ENCODE assay signal across 13 mouse cellular contexts in the genomic region with DNA sequence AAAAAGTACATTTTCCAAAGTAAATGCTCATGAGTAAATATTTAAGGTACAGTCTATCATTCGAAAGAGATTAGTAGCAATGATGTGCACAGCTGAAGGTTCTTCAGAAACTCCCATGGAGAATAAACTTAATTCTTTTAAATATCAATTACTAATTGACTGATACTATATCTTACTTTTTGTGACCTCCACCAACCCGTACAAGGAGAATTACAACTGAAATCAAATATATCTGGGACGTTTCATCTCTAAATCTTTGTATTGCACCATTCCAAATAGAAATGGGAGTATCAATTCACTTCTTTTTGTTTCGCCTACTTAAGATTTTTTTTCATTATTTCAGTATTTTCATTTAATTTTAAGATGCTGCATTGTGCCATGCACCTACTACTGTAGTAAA. TPM values are rescaled to one million over a fixed set of nuclear protein-coding genes. Genes with fewer than 3 reads are reported as not detected.
DNase-seq lines count a peak whose midpoint lies in the region; ATAC-seq and TF ChIP-seq lines count a peak whose summit lies in the region.
"Not testable (repeated sequence)": the region's sequence is repeated elsewhere in the genome, so short reads cannot be mapped to it uniquely, and the experiment has no call there.
"Had no signal": no experiment of that assay in that cellular context is flagged by ENCODE, and none has a peak within 500 bp of the region (broad histone marks: within the 10 kb centered on the region; RNA-seq: fewer than 3 reads in every experiment).

Gene Amy2a3, minus strand, starts transcription at position 101 of the 400 bp plus-strand sequence.

- TF ChIP-seq POLR2A in spleen, adult 2 months (IDR thresholded peaks at IDR 0.05; ENCODE audit: low read depth, low read length) = not testable (repeated sequence)

- H3K9ac ChIP-seq in intestine, embryonic 14.5 days (ENCODE audit: low read length); intestine, embryonic 15.5 days; intestine, embryonic 16.5 days (ENCODE audit: low read depth, low read length); liver, embryonic 16.5 days (ENCODE audit: low read depth, low read length); stomach, embryonic 15.5 days; stomach, embryonic 16.5 days (ENCODE audit: low read length): not testable (repeated sequence)

- H3K9me3 ChIP-seq in intestine, embryonic 14.5 days (ENCODE audit: control insufficient read depth, low read length); intestine, embryonic 15.5 days; intestine, embryonic 16.5 days (ENCODE audit: control insufficient read depth, low read length); liver, embryonic 16.5 days (replicated peaks; ENCODE audit: control insufficient read depth, low read length); stomach, embryonic 15.5 days; stomach, embryonic 16.5 days (replicated peaks; ENCODE audit: control insufficient read depth, low read length): not testable (repeated sequence)

- ATAC-seq in intestine, embryonic 14.5 days (replicated peaks; ENCODE audit: low FRiP score, low TSS enrichment, low read depth); intestine, embryonic 15.5 days; intestine, embryonic 16.5 days; liver, embryonic 16.5 days (ENCODE audit: low read depth); stomach, embryonic 15.5 days (ENCODE audit: insufficient read depth, low FRiP score, low read depth); stomach, embryonic 16.5 days (ENCODE audit: insufficient read depth, low FRiP score): not testable (repeated sequence)

- not testable (repeated sequence) for H3K27me3 ChIP-seq in intestine, embryonic 14.5 days (replicated peaks; ENCODE audit: control insufficient read depth, insufficient read depth, low read length); intestine, embryonic 15.5 days (replicated peaks); intestine, embryonic 16.5 days (replicated peaks; ENCODE audit: control insufficient read depth, insufficient read depth, low read length); liver, embryonic 16.5 days (ENCODE audit: control insufficient read depth, insufficient read depth, low read depth, low read length); spleen, adult 2 months (ENCODE audit: control insufficient read depth, insufficient read depth, low read length); stomach, embryonic 15.5 days (replicated peaks); stomach, embryonic 16.5 days (ENCODE audit: control insufficient read depth, insufficient read depth, low read length)

- H3K4me1 ChIP-seq in intestine, embryonic 14.5 days (replicated peaks; ENCODE audit: control insufficient read depth, insufficient read depth, low read length); intestine, embryonic 15.5 days (replicated peaks); intestine, embryonic 16.5 days (ENCODE audit: control insufficient read depth, insufficient read depth, low read length); liver, embryonic 16.5 days (ENCODE audit: control insufficient read depth, low read depth, low read length); spleen, adult 2 months (ENCODE audit: control insufficient read depth, insufficient read depth, insufficient read length); stomach, embryonic 15.5 days; stomach, embryonic 16.5 days (ENCODE audit: control insufficient read depth, insufficient read depth, low read length): not testable (repeated sequence)

- WGBS in intestine, embryonic 14.5 days = no CpG with 5 or more reads among the region's 4 CpGs
- WGBS in intestine, embryonic 15.5 days = no CpG with 5 or more reads among the region's 4 CpGs
- no CpG with 5 or more reads among the region's 4 CpGs for WGBS in intestine, embryonic 16.5 days
- WGBS in liver, embryonic 16.5 days (ENCODE audit: insufficient replicate concordance) = no CpG with 5 or more reads among the region's 4 CpGs
- WGBS in spleen, adult 2 months = no CpG with 5 or more reads among the region's 4 CpGs
- WGBS in stomach, embryonic 15.5 days = no CpG with 5 or more reads among the region's 4 CpGs
- no CpG with 5 or more reads among the region's 4 CpGs for WGBS in stomach, embryonic 16.5 days

- not testable (repeated sequence) for H3K27ac ChIP-seq in intestine, embryonic 14.5 days (ENCODE audit: low read depth); intestine, embryonic 15.5 days; intestine, embryonic 16.5 days (ENCODE audit: low read length); liver, embryonic 16.5 days (ENCODE audit: low read length); spleen, adult 2 months (ENCODE audit: insufficient read depth, low read length); stomach, embryonic 15.5 days; stomach, embryonic 16.5 days (ENCODE audit: low read length)

- not testable (repeated sequence) for H3K36me3 ChIP-seq in intestine, embryonic 14.5 days (ENCODE audit: control insufficient read depth, insufficient read depth, low read length); intestine, embryonic 15.5 days; intestine, embryonic 16.5 days (ENCODE audit: control insufficient read depth, insufficient read depth, low read length); liver, embryonic 16.5 days (ENCODE audit: control insufficient read depth, insufficient read depth); spleen, adult 2 months (ENCODE audit: control insufficient read depth, insufficient read depth, low read length); stomach, embryonic 15.5 days; stomach, embryonic 16.5 days (ENCODE audit: control insufficient read depth, insufficient read depth, low read length)

- TF ChIP-seq CTCF in spleen, adult 2 months (IDR thresholded peaks at IDR 0.05; ENCODE audit: extremely low read depth, insufficient read depth, insufficient read length, insufficient replicate concordance) = not testable (repeated sequence)

- not testable (repeated sequence) for H3K4me2 ChIP-seq in intestine, embryonic 14.5 days (ENCODE audit: low read length); intestine, embryonic 15.5 days (replicated peaks); intestine, embryonic 16.5 days (ENCODE audit: low read depth, low read length); liver, embryonic 16.5 days (ENCODE audit: low read depth, low read length); stomach, embryonic 15.5 days; stomach, embryonic 16.5 days (ENCODE audit: low read depth, low read length)

- H3K4me3 ChIP-seq in intestine, embryonic 14.5 days (ENCODE audit: low read depth, low read length); intestine, embryonic 15.5 days (replicated peaks); intestine, embryonic 16.5 days (ENCODE audit: low read length); liver, embryonic 16.5 days (ENCODE audit: low read depth, low read length); spleen, adult 2 months (ENCODE audit: extremely low read depth, insufficient read depth, insufficient read length); stomach, embryonic 15.5 days (replicated peaks); stomach, embryonic 16.5 days (replicated peaks; ENCODE audit: low read length): not testable (repeated sequence)

- DNase-seq in intestine, embryonic 14.5 days (ENCODE audit: low spot score); spleen, adult 2 months (ENCODE audit: low read depth in 1 of 2, low spot score in 2 of 2): not testable (repeated sequence)

RNA-seq across cellular contexts. Expression of gene Amy2a3, which starts in this region (rescaled TPM):
- 39.1 TPM in 1 of 2 replicates, not detected in the other for polyA plus RNA-seq in intestine, embryonic 14.5 days (2014; fragmentation: Nextera tagmentation; extraction: Ambion mirVana)
- 275 and 706 TPM in 2 replicates for polyA plus RNA-seq in intestine, embryonic 15.5 days (2015; fragmentation: Nextera tagmentation; extraction: Ambion mirVana)
- polyA plus RNA-seq in intestine, embryonic 16.5 days (2015; fragmentation: Nextera tagmentation; extraction: Ambion mirVana) = 580 and 783 TPM in 2 replicates
- polyA plus RNA-seq in liver, embryonic 16.5 days (2015; fragmentation: Nextera tagmentation; extraction: Ambion mirVana) = 3.6 and 15.0 TPM in 2 replicates
- 218 and 339 TPM in 2 replicates for polyA plus RNA-seq in spleen, adult 2 months (2012; rRNA removed)
- polyA plus RNA-seq in stomach, embryonic 15.5 days (2015; fragmentation: Nextera tagmentation; extraction: Ambion mirVana) = 674 and 990 TPM in 2 replicates
- polyA plus RNA-seq in stomach, embryonic 16.5 days (2015; fragmentation: Nextera tagmentation; extraction: Ambion mirVana) = 923 and 1,054 TPM in 2 replicates
- polyA plus RNA-seq: activated CD4-positive, CD25-positive, alpha-beta regulatory T cell, adult 4 months; adrenal gland, adult 2 months; C2C12; CD4-positive, CD25-positive, alpha-beta regulatory T cell, adult 4 months; G1E; Patski had no signal
